Mouse (Mus musculus) inflammation-experienced regulatory T-cells, adult 16 weeks (primary cell): Measurements from ENCODE around the gene Sdk2. TPM values are rescaled to one million over a fixed set of nuclear protein-coding genes. Genes with fewer than 3 reads are reported as not detected.

Experiments
- polyA plus RNA-seq: library from polyadenylated mRNA; unstranded; fragments of 100-300 nt; shearing (Covaris generic); gene quantifications from one replicate; pipeline ENCODE4 v1.2.1, GENCODE M21; 2017

Sdk2 gene
- 0.02 TPM for polyA plus RNA-seq

DNA sequence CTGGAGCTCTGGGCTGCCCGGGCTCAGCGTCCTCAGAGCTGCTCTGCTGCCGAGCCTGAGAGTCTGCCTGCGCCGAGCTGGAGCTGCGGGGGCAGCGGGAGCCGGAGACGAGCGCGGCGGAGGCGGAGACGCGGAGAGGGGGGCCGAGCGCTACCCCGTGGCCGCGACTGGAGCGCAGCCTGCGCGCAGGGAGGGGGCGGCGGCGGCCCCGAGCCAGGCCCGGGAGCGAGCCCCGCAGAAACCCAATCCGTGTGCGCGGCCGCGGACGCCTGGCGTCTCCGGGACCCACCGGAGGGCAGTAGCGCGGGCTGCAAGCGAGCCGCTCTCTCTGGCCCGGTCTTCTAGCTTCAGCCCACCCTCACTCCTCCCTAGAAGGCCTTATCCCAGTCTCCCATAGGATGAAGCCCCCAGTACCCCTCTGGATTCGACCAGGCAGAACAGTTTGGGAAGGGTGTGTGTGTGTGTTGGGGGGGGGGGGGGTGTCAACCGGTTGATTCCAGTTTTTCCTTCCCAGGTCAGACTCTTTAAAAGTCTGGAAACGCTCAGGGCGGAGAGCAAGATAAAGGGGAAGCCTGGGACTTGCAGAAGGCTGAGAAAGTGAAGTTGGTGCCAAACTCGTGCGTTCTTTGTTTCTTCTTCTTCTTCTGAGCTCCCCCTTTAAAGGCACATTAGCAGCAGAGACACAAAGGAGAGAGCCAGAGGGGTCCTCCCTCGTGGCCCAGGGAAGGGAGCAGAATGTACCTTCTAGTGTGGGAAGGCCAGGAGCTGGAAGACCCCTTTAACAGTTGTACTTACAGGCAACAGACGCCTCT is at the start of gene Sdk2:
TSS of gene Sdk2 (minus strand) at position 96 of the 812 bp plus-strand sequence.

DNA sequence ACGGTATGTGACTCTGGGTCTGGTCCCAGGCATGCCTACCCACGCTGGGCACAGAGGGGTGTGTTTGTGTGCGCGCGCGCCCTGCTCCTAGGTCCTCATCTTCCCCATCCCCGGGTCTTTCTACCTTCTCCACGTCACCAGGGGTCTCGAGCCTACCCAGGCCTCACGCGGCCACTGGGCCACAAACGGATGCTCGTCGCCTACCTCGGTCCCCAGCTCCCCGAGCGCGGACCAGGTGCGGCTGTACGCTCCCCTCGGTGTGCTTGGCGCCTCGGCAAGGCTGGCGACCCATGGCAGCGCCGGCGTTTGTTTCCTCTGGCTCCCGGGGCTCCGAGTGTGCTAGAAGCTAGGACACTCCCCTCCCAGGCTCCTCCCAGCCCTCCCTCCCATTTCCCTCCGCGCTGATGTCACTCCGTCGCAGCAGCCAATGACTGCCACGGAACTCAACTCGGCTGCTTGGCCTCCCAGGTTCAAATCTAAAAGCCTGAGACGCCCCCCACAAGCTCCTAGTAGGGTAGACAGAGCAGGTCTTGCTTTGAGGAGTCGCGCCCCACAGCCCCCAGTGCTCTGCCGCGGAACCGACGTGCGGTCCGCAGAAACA is 315.3 kb downstream of the Sdk2 start, which contains the start of gene Cdc42ep4:
TSS of gene Cdc42ep4 (minus strand) at position 398 of the 601 bp plus-strand sequence.

